Mouse (Mus musculus) stomach, postnatal 0 days (tissue): ENCODE data around the gene Cxcl9.
A peak's percentile ranks its signal among the peaks of the same experiment; 100 is the strongest.

Experiments used
- CTCF ChIP-seq: IDR thresholded peaks from 2 replicates; pipeline ENCODE4 v1.5.1; 2016; ENCODE audit warnings: antibody characterized with exemption, low read depth, mild to moderate bottlenecking, moderate library complexity
- EP300 ChIP-seq: optimal IDR thresholded peaks from 2 replicates; pipeline ENCODE3; 2016; ENCODE audit warnings: antibody characterized with exemption

DNA sequence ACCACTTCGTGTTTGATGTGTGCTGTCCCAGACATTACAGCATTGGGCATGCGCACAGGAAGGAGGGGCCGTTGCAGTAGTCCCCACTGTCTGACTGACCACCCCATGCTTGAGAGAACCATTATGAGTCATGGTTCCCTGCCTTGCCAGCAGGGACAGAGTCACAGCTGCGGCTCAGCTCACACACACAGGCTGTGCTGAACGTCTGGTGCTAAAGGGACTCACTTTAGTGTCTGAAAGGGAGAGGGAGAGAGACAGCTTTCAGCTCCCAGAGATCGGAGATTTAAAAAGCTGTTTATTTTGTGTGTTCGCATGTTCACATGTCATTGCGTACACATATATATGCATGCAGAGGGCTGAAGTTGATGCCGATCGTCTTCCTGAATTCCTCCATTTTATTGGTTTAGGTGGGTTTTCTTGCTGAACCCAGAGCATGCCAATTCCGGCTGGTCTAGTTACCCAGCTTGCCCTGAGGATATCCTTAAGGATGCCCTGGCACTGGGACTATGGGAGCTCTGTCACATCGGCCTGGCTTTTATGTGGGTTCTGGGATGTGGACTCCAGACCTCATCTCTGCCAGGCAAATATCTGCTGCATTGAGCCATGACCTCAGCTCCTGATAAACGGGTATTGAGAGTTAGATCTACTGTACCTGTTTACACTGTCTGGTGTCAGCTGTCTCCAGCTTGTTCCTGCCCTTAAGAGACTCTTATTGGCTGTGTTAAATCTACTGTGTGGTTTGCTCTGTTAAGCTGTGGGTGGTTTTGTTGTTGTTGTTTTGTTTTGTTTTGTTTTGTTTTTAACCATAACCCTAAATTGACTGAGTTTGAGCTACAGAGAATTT is 41.5 kb upstream of the Cxcl9 start:
- TF ChIP-seq CTCF (peak; percentile 32; the same call in 1 of the 2 replicates), EP300 (no peak)
